Mouse (Mus musculus) cortical plate, adult 2 months (tissue): ENCODE results near the gene Bnip1.

Experiments used
- CTCF ChIP-seq: fragments of 200-500 bp; IDR thresholded peaks from 2 replicates; pipeline ENCODE4 v1.5.1; 2011; ENCODE audit warnings: mild to moderate bottlenecking, control low read depth, low read length; ENCODE audit not compliant: insufficient read depth; ENCODE audit errors: extremely low read depth
- POLR2A ChIP-seq: fragments of 200-500 bp; IDR thresholded peaks from 2 replicates; pipeline ENCODE4 v1.6.1; 2011; ENCODE audit warnings: mild to moderate bottlenecking, low read length, control low read depth; ENCODE audit not compliant: insufficient read depth; ENCODE audit errors: extremely low read depth

GRCm38 (mm10) chr17:26834302-26834965 is 53.6 kb downstream of the Bnip1 start:
- TF ChIP-seq CTCF, result no peak
- TF ChIP-seq POLR2A, result no peak
